Mouse (Mus musculus) neutrophil, adult 5-6 weeks (primary cell): ENCODE data around the gene Fam162a. TPM values are rescaled to one million over a fixed set of nuclear protein-coding genes. Genes with fewer than 3 reads are reported as not detected.
"Not testable (repeated sequence)": the region's sequence is repeated elsewhere in the genome, so short reads cannot be mapped to it uniquely, and the experiment has no call there.

Experiments used
- ATAC-seq: fragments of 151-379, 151-347 bp; 2 replicates; pipeline ENCODE4 v1.8.0; 2017; ENCODE audit warnings: mild to moderate bottlenecking, moderate TSS enrichment; ENCODE audit not compliant: insufficient number of reproducible peaks, poor library complexity, low FRiP score, severe bottlenecking; ENCODE audit errors: extremely low read depth
- total RNA-seq: library from RNA; stranded (forward); fragments of 200-1000 nt; gene quantifications from 2 replicates; pipeline ENCODE4 v1.2.3, GENCODE M21; 2017

The Fam162a gene
- total RNA-seq, result 23.6 and 25.7 TPM in 2 replicates

DNA sequence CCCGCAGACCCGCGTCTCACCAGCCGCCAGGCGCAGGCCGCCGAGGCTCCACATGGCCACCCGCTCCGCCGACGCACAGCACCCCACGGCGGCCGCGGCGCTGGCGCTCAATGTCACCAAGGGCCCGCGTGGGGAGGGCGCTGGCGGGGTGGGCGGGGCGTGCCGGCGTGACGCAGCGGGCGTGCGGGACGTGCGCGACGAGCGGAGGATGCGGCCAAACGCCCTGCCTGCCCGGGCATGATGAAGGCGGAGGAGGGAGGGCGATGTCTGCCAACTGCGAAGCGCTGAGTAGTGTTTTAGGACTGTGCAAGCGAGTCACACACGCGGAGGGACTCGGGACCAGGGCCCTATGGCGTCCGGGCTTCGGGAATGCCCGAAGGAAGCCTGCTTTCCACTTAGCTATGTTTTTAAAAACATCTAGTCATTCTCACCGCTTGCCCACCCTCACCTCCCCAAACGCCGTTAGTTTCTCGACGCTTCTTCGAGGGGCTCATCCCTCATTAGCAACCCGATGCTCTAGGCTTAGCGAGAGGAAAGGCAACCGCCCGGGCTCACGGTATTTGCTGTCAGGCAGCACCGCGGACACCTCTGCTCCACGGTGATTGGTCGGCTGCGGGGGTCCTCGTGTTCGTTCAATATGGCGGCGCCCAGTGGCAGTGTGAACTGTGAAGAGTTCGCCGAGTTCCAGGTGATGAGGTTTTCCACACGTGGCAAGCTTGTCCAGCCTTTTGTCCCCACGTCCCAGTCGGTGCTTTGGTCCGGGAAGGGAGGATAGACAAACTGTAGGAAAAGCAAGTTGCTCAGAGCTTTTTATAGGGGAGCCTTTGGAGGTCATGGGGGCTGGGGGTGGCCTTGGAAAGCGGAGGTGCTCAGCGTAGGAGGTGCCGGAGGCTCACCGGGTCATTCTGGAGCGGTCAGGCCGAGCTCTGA lies at the start of gene Fam162a, which contains the start of gene Ccdc58:
Gene Fam162a, minus strand, starts transcription at position 145 of the 930 bp plus-strand sequence.
Gene Ccdc58, plus strand, starts transcription at position 236 of the 930 bp plus-strand sequence.
- ATAC-seq, result peak; percentile 94

DNA sequence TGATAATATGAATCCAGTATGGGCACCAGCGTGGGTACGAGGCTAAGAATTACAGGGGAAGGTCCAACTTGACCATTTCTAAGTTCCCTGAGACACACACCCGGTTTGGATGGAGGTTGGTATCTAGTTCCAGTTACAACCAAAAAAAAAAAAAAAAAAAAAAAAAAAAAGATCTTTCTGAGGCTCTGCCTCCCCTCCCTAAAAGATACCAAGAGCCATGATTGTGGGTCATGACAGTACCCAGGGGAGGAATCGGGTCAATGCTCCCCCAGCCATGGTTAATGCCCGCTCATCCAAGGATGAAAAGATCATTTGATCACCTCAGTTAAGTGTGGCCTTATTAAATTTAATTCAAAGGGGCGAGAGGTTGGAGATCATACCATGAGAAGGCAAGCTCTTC lies 44.4 kb upstream of the Fam162a start:
- not testable (repeated sequence) for ATAC-seq

DNA sequence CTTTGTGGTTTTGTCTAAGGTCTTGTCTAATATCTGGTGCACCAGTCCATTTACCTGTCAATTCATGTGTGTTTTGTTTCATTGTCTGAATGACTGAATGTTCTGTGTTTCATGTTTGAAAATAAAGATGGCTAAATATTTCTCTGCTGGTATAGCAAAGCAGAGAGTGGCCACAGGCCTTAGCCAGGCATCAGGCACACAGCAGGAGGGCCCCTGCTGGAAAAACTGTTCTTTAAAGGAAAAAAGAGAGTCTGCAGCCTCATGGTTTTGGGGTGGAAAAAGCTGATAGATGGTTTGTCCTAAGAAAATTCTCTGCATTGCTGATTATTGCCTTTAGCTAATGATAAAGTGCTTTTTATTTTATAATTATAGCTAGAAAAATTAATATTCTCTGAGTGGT lies 40.1 kb upstream of the Fam162a start:
- ATAC-seq, result not testable (repeated sequence)

DNA sequence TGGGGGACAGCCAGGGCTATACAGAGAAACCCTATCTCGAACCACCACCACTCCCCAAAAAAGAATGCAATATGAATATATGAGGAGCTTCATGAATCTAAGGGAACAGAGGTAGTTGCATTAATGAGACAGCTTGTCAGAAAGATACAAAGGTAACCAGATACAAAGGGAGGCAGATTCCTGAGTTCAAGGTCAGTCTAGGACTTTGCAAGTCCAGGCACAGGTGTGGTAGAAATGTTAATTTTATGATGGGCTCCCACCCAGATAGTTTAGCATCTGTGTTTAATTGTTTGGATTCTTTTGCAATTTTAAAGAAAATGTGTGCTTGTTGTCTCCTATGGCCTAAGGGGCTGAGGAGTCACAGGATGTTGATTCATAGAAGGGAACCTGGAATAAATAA lies 30.8 kb upstream of the Fam162a start:
- ATAC-seq, result no peak

DNA sequence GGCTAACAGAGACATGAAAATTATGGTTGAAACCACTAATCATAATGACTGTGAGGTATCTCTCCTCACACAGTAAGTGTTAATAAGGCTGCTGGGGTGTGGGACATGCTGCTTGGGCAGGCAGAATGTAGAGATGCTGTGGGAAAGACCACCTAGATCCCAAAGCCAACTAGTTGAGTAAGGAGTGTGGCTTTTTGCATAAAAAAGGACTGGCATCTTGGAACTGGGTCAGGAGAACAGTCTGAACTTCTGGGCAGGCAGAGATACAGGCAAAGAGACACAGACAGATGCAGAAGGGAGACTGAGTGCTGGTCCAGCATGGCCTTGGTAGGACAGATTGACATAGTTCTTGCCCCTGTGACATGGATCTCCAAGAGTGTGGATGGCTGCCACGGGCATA lies 30.1 kb upstream of the Fam162a start:
- no peak for ATAC-seq

DNA sequence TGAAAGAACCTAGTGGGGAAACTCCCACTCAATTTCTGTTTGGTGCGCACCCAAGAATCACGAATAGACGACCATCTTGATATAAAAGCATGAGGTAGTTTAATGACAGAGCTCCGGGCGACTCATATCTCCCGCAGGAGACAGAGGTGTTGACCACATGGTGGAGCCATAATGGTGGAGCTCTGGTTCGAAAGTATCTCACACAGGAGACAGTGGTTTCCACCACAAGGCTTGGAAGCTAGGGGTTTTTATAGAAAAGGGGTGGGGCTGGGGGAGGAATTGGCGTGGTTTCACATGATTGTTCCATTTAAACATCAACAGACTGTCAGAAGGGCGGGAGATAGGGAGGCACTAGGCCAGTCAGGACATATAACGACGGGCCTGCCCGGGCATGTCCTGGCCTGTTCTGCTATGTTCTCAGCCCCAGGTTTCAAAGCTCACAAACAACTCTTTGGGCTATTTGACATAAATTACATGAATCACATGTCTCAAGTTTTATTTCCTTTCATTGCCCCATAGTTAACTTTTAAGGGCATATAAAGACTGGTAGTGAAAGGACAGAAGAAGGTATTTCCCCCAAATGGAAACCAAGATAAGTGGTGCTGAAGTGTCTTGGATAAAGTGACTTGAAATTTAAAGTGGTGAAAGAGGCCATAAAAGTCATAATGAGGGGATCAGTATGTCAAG lies 26.6 kb upstream of the Fam162a start:
- ATAC-seq, result not testable (repeated sequence)

DNA sequence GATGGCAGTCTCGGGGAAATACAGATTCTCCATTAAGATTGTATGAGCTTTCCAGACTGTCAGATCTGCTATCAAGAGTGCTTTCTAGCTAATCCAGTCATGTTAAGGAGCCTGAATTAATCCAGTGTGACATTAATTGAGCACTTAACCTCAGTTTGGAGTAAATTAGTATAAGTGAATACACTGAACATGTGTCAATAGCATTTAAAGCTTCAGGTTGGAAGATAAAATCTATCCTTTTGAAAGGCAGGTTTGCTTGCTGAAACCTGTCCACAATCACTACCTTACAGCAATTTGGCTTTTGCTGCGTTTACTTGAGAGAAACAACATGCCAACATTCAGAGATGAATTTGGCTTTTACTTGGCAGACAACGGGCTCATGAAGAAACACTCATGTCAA lies 22.7 kb upstream of the Fam162a start:
- ATAC-seq, result no peak

DNA sequence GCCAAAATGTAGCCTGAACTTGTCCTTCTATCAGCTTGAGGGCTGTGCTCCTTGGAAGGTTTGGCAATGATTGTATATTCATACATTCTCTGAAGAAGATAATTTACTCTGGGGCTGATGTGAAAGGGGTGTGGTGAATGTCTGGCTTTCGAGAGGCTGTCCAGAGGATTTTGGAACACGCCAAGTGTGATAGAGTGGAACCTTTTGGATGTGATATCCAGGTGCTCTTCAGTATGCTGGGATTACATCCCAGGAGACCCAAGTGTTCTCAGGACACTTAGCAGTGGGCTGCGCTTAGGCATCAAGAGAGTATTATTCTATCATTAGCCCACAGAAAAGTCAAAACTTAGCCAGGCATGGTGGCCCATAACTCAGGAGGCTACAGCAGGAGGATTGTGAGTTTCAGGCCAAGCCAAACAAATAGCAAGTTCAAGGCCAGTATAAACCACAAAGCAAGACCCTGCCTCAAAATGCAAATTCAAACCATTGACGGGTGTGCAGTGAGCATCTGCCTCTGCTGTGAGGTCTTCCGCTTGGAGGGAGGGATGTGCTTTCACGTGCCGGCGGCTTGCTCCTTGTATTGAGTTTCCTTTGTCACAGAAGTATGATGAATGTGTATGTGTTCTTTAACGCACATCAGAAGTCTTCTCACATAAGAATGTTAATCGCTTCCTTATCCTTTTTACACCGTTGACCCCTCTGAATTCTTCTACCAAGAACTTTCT lies 19.6 kb upstream of the Fam162a start:
- no peak for ATAC-seq

DNA sequence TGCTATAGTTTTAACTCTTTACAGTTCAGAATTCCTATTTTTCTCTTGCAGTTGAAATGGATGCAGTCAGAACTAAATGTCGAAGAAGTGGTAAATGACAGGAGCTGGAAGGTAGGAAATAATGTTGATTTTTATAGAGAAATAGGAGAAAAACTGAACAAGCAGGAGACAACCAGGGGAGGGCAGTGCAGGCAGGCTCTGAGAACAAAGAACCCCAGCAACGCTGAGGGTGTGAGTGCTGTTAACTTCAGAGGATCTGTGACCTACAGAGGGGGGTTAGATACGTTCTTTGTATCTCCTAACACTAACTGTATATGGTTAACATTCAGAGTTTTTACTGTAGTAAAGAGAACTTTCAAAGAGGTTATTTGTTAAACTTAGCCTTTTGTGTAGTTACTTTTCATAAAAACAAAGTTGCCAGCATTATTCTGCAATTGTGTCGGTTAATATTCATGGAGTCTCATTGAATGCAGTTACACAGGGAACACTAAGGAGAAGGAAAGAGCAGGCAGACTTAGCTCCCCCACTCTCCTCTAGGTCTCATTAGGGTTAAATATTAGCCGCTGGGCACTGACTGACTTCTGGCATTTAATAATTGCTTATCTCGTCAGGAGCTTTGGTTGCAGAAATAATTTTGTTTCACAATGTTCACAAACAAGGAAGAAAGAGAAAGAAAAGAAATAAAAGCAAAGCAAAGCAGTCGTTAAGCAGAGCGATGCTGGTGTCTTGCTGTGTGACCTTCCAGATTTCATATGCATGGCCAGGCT lies 18.6 kb upstream of the Fam162a start:
- ATAC-seq, result no peak

DNA sequence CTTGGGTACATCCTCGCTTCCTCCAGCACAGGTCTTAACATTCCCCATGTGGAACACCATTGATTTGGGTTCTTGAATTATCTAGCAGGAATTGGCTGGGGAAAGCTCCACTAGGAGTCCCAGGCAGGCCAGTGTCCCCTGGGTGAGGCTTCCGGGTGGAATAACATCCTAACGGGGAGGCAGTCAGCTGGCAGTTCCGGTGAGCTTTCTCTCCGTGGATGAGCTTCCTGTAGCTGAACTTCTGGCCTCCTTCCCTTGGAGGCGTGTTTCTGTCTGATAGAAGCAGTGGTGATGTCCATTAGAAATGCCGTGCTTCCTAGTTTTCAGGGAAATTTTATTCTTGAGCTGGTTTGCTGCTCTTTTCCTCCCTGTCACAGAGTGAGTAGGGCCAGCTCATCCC lies 17.7 kb upstream of the Fam162a start:
- no peak for ATAC-seq

DNA sequence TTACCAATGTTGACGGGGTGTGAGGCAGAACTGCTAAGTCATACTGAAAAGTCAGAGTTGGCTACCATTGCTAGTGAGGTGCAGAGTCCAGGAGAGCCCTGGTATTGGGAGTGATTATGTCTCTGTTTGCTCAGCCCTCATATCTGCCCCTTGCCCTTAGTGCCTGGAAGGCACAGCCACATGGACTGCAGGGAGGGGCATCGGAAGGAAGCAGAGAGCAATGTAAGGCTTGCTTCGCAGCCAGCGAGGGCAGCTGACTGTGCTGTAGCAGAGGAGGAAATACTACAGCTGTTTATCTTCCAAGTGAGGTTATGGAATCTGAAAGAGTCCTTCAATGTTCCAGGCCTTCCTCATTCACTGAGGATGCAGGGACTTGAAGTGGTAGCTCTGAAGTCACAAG lies 16.5 kb upstream of the Fam162a start:
- no peak for ATAC-seq

DNA sequence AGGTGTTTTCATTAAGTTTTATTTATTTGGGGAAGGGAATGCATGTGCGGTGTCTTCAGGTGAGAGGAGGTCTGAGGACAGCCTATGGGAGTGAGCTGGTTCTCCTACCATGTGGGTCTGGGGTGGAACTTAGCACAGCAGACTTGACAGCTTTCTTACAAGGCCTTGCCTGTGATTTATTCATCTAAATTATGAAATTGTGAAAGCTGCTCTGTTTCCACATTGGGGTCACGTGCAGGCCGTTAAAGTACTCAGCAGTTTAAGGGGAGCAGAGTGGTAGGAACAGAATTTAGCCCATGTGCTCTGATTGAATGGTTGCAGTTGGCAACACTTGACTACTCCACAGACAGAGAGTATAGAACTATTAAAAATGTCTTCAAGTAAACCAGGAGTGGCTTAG lies 8.5 kb upstream of the Fam162a start:
- no peak for ATAC-seq

DNA sequence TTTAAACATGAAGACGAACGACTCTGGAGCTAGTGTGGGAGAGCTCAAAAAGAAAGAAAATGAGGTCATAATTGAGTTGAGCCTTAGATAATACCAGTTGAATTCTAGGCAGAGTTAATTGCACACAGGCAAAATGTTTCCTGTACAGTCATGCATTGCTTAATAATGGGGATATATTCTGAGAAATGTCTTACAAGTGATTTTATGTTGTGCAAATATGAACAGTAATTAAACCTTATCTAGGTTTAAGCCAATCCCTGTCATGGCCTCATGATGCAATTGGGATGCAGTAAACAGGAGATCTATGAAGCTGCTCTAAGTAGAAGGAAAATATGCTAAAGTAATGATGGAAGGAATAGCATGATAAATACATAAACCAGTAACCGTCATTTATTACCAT lies 3.4 kb upstream of the Fam162a start:
- ATAC-seq, result no peak

DNA sequence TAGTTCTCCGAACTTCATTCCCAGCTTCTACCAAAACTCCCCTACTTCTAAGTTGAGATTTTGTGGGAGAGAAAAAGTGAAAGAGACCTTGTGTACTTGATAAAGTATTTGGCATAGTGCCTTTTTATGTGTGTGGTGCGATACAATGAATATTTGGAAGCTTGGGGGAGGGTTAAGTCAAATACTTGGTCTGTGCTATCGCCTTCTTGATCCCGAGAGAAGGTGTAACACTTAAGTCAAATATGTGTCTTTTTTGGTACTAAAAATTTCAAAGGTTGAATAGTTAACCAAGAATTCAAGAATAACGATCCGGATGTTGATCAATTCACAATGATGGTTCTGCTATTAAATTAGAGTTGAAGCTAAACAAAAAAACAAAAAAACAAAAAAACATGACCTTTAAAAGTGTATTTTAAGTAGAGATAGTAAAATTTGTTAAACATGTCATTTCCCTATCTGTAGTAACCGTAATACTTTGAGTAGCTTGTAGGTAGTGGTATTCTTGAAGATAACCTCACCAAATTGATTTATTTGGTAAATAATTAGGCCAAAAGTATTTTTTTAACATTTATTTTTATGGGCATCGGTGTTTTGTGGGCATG lies 1.1 kb upstream of the Fam162a start:
- ATAC-seq, result no peak

DNA sequence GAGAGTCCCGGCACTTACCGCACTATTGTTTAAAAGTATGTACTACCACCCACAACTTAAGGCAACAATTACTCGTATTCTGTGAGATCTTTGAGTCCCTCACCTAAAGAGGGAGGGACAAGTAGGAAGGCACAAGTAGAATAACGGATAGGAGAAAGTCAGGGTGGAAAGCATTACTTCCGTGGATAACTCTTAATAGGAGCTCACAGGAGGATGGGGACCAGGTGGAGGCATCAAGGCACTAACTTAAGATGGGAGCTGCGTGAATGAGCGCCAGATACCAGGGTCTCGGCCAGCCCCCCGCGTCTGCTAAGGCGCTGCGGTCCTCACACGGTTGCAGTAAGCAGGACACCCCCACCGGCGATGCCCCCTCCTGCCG lies 334 bp downstream of the Fam162a start:
- no peak for ATAC-seq

DNA sequence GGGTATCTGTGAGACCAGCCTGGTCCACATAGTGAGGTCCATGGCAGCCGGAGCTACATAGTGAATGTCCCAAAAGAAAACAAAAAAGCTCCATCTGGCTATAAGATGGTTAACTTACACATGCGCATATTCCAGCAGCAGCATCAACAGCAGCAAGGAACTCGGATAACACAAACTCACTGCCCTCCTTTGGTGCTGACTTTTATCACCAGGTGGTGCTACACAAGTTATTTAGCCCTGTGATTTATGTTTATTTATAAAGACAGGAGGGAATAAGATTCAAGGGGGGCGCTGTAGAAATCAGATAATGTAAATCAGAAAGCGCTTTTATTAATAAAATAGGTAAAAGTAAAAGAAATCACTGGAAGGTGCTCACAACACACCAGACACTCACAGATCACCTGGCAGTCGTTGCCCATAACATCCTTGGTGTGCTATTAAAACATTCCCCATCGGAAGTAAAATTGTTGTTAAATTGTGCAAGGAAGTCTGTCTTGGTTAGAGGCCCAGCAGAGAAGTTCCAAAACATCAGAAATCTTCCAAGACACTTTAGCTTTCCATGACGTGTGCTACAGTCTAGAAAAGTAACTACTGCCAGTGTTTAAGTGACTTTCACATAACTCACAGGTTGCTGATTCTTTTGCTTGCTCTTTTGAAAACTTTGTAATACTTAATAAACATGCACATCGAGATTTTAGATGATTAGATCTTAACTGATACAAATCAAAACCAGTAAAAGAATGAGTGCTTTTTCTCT lies 1.4 kb downstream of the Fam162a start:
- ATAC-seq, result no peak

DNA sequence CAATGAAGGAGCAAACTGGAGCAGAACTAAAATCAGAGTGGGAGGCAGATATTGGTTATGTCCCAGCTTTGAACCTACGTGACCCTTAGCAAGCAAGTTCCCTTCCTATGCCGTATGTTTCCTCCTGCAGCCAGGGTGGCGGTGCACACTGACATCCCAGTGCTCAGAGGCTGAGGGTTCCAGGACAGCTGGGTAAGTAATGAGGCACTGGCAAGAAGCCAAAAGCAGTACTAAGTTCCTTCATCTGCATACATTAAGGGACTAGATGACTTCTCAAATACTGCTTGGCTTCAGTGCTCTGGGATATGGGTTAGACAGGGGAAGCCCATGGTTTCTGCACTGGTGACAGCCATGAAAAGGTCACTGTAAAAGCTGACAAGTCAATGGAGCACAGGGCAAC lies 3.0 kb downstream of the Fam162a start:
- no peak for ATAC-seq

DNA sequence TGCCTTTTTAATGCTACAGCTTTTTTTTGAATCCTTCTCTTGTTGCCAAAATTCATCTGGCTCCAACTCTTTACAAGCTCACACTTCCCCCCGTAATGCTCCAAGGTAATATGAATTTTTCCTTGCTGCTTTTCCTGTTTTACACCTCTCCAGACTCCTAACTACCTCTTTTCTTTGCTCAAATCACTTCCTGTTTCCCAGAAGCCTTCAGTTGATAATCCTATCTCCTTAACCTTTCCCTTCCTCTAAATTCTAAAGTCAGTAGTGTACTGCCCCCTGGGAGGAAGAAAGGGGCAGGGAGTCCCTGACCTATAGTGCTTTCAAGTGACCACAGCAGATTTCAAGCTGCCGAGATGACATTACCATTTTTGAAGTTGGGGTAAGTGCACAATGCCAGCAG lies 3.7 kb downstream of the Fam162a start:
- ATAC-seq, result no peak
